Mouse (Mus musculus) thymus, adult 2 months (tissue): Measurements from ENCODE around the gene Npl. TPM values are rescaled to one million over a fixed set of nuclear protein-coding genes. Genes with fewer than 3 reads are reported as not detected.
"Not testable (repeated sequence)": the region's sequence is repeated elsewhere in the genome, so short reads cannot be mapped to it uniquely, and the experiment has no call there.

Experiments used
- DNase-seq: peaks from one replicate; pipeline ENCODE4 v3.0.0; 2021
- H3K27ac ChIP-seq: fragments of 200-500 bp; 2 replicates; pipeline ENCODE4 v1.5.1; 2012; ENCODE audit warnings: low read length, control low read depth; ENCODE audit not compliant: control insufficient read depth, insufficient read depth
- H3K27me3 ChIP-seq: fragments of 200-500 bp; 2 replicates; pipeline ENCODE4 v1.6.1; 2012; ENCODE audit warnings: mild to moderate bottlenecking, low read length, moderate library complexity, mixed read lengths; ENCODE audit not compliant: control insufficient read depth, insufficient read depth
- H3K36me3 ChIP-seq: fragments of 200-500 bp; 2 replicates; pipeline ENCODE4 v1.6.1; 2012; ENCODE audit warnings: mild to moderate bottlenecking, low read length, moderate library complexity; ENCODE audit not compliant: control insufficient read depth, insufficient read depth
- H3K4me1 ChIP-seq: fragments of 200-500 bp; replicated peaks from 2 replicates; pipeline ENCODE4 v1.6.1; 2012; ENCODE audit warnings: low read length; ENCODE audit not compliant: control insufficient read depth, insufficient read depth
- H3K4me3 ChIP-seq: fragments of 200-500 bp; 2 replicates; pipeline ENCODE4 v1.5.1; 2012; ENCODE audit warnings: mild to moderate bottlenecking, low read length, control low read depth, moderate library complexity; ENCODE audit not compliant: control insufficient read depth, insufficient read depth
- CTCF ChIP-seq: fragments of 200-500 bp; IDR thresholded peaks from 2 replicates; pipeline ENCODE4 v1.5.1; 2012; ENCODE audit warnings: mild to moderate bottlenecking, control low read depth, low read length, moderate library complexity, borderline replicate concordance; ENCODE audit not compliant: control insufficient read depth, poor library complexity, insufficient read depth; ENCODE audit errors: extremely low read depth
- POLR2A ChIP-seq: fragments of 200-500 bp; IDR thresholded peaks from 2 replicates; pipeline ENCODE4 v1.6.1; 2012; ENCODE audit warnings: mild to moderate bottlenecking, low read length, control low read depth, moderate library complexity; ENCODE audit not compliant: control insufficient read depth, poor library complexity, insufficient read depth; ENCODE audit errors: extremely low read depth
- WGBS: fragments of 180-500 bp; shearing (Covaris S2); methylation state at CpG from one replicate; pipeline ENCODE4 v1.1.7; 2018; 5-methylcytosine and 5-hydroxymethylcytosine counted together
- polyA plus RNA-seq: library from polyadenylated mRNA; depleted of rRNA; stranded (reverse); fragments of >200 nt; gene quantifications from 2 replicates; pipeline ENCODE4 v1.2.3, GENCODE M21; 2012

Gene Npl
- polyA plus RNA-seq, 1 experiment, result 4.1 TPM

- DNase-seq, result no peak
- Histone ChIP-seq H3K36me3 (no peaks in the 10 kb centered on the region), H3K4me1 (0 out of 2 replicates have a peak, but pooled peaks cover 2% of the 10 kb centered on the region), H3K4me3 (no peak overlapping the region), H3K27me3 (no peaks in the 10 kb centered on the region), H3K27ac (no peak overlapping the region)
- TF ChIP-seq CTCF (no peak), POLR2A (no peak)
- 62% methylated on average over 8 of the region's 8 CpGs for WGBS
Observed at GRCm38 (mm10) chr1:153547555-153547954, 2.3 kb downstream of the Npl start.

- WGBS, result 95% methylated on average over 2 of the region's 2 CpGs
- DNase-seq, result no peak
- H3K36me3 ChIP-seq, result no peaks in the 10 kb centered on the region
- H3K27ac ChIP-seq, result no peak overlapping the region
- H3K4me3 ChIP-seq, result no peak overlapping the region
- H3K4me1 ChIP-seq, result 0 out of 2 replicates have a peak, but pooled peaks cover 2% of the 10 kb centered on the region
- no peak for TF ChIP-seq CTCF
- no peak for TF ChIP-seq POLR2A
- H3K27me3 ChIP-seq, result no peaks in the 10 kb centered on the region
Observed at GRCm38 (mm10) chr1:153545196-153545595, 4.6 kb downstream of the Npl start.

GRCm38 (mm10) chr1:153542726-153543320, 7.0 kb downstream of the Npl start:
- no peak for DNase-seq
- no peaks in the 10 kb centered on the region for H3K27me3 ChIP-seq
- TF ChIP-seq CTCF (no peak), POLR2A (no peak)
- H3K4me3 ChIP-seq, result no peak overlapping the region
- no peaks in the 10 kb centered on the region for H3K36me3 ChIP-seq
- 0 out of 2 replicates have a peak, but pooled peaks cover 2% of the 10 kb centered on the region for H3K4me1 ChIP-seq
- 92% methylated on average over 7 of the region's 7 CpGs for WGBS
- no peak overlapping the region for H3K27ac ChIP-seq

GRCm38 (mm10) chr1:153540753-153541152, 9.1 kb downstream of the Npl start:
- Histone ChIP-seq H3K4me1 (no peaks in the 10 kb centered on the region), H3K4me3 (no peak overlapping the region), H3K36me3 (no peaks in the 10 kb centered on the region), H3K27me3 (no peaks in the 10 kb centered on the region), H3K27ac (no peak overlapping the region)
- 98% methylated on average over 3 of the region's 3 CpGs for WGBS
- no peak for TF ChIP-seq POLR2A
- no peak for TF ChIP-seq CTCF
- DNase-seq, result no peak

GRCm38 (mm10) chr1:153539739-153540333, 10.0 kb downstream of the Npl start:
- no peak for DNase-seq
- Histone ChIP-seq H3K4me3 (no peak overlapping the region), H3K36me3 (no peaks in the 10 kb centered on the region), H3K4me1 (no peaks in the 10 kb centered on the region), H3K27me3 (no peaks in the 10 kb centered on the region), H3K27ac (no peak overlapping the region)
- WGBS, result 94% methylated on average over 9 of the region's 9 CpGs
- TF ChIP-seq CTCF (no peak), POLR2A (no peak)

GRCm38 (mm10) chr1:153535611-153536010, 14.2 kb downstream of the Npl start:
- Histone ChIP-seq H3K4me1 (peaks cover 9% of the 10 kb centered on the region), H3K4me3 (no peak overlapping the region), H3K27ac (no peak overlapping the region), H3K27me3 (no peaks in the 10 kb centered on the region), H3K36me3 (no peaks in the 10 kb centered on the region)
- no peak for TF ChIP-seq CTCF
- TF ChIP-seq POLR2A, result no peak
- WGBS, result 87% methylated on average over 9 of the region's 9 CpGs
- DNase-seq, result no peak

GRCm38 (mm10) chr1:153532896-153533295, 16.9 kb downstream of the Npl start:
- not testable (repeated sequence) for H3K4me1 ChIP-seq, H3K27me3 ChIP-seq, DNase-seq, H3K27ac ChIP-seq, H3K36me3 ChIP-seq, H3K4me3 ChIP-seq
- WGBS, result 85% methylated on average over 3 of the region's 3 CpGs
